Mouse (Mus musculus) frontal cortex, adult (tissue): ENCODE results near the gene Rxfp3.

ENCODE experiments used
- ATAC-seq: cut with Nextera tagmentation; 2 replicates; pipeline ENCODE4 v1.9.2; 2017; ENCODE audit warnings: mild to moderate bottlenecking, moderate library complexity, mixed read lengths; ENCODE audit not compliant: low TSS enrichment

Rxfp3 gene

DNA sequence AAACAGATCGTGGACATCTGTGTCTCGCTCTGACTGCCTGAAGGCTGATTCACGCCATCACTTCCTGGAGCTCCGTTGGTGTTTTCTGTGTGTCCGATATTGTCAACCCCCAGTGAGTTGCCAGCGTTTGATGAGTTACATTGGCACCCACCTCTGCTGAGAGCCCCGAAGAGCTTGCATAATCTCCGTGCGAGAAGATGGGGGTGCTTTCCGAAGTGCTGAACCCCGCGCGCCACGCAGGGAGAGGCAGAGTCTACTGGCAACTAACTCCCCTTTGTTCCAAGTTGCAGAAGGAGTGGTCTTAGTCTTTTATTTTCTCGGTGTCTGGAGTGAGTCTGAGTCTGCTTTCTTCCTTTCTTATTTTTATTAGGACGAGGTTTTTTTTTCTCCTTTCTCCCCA, at the start of gene Rxfp3:
Rxfp3 (minus strand) TSS at position 281 of the 400 bp plus-strand sequence.
- ATAC-seq, result 0 out of 2 replicates have a peak, but pooled peaks have one; percentile 9

- no peak for ATAC-seq
These were observed 47.2 kb upstream of the Rxfp3 start for GRCm38 (mm10) chr15:11084993-11085365.

- no peak for ATAC-seq
These were observed 46.6 kb upstream of the Rxfp3 start for GRCm38 (mm10) chr15:11084241-11084992.

DNA sequence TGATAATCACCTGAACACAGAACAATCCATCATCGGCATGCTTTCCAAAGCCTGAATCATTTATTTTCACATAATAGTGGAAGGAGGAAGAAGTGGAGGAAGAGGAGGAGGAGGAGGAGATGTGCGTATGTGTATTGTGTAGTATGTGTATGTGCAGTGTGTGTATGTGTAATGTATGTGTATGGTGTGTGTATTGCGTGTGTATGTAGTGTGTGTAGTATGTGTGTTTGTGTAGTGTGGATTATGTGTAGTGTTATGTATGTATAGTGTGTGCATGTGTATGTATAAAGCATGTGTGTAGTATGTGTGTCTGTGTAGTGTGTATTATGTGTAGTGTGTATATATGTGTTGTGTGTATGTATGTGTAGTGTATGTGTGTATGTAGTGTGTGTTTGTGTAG, 45.9 kb upstream of the Rxfp3 start:
- no peak for ATAC-seq

- ATAC-seq, result no peak
These were observed 45.3 kb upstream of the Rxfp3 start for GRCm38 (mm10) chr15:11082961-11083569.

DNA sequence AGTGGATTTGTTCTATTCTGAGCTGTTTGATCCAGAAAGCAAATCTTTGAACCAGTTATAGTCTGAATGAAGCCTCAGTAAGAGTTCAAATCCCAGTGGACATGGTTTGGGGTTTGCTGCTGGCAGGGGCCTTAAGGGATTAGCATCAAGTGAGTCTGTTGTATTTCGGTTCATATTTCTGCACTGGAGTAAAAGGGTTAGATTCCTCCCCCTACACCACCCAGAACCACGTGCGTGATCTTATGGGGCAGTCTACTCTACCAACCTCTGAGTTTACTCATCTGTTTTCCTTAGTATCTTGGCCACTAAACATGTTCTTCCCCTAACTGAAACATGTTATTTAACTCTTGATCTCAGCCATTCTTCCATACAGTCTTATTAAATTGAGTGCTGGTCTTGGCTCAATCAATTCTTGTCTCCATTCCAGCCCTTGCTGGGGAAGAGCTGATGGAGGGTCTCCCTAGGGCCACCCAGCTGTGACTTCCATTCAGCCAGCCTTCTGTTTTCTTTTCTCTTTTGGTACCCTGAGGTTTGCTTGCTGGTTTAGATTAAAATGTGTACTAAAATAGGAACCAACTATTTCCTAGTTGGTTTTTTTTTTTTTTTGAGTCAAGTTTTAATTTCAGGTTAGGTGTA, 38.1 kb upstream of the Rxfp3 start:
- ATAC-seq, result no peak

- ATAC-seq, result no peak
These were observed 30.1 kb upstream of the Rxfp3 start for GRCm38 (mm10) chr15:11067891-11068290.

GRCm38 (mm10) chr15:11066299-11066698, 28.5 kb upstream of the Rxfp3 start:
- ATAC-seq, result no peak

- no peak for ATAC-seq
These were observed 27.9 kb upstream of the Rxfp3 start for GRCm38 (mm10) chr15:11065528-11066171.

GRCm38 (mm10) chr15:11064558-11065411, 27.0 kb upstream of the Rxfp3 start, which contains the start of gene Adamts12:
TSS of gene Adamts12 (plus strand) at chr15:11064790.
- 0 out of 2 replicates have a peak, but pooled peaks have one; percentile 6 for ATAC-seq

- no peak for ATAC-seq
These were observed 26.4 kb upstream of the Rxfp3 start for GRCm38 (mm10) chr15:11064160-11064557.

- no peak for ATAC-seq
These were observed 25.1 kb upstream of the Rxfp3 start for GRCm38 (mm10) chr15:11062903-11063302.

GRCm38 (mm10) chr15:11054440-11055080, 16.8 kb upstream of the Rxfp3 start:
- ATAC-seq, result no peak

GRCm38 (mm10) chr15:11053678-11054439, 16.1 kb upstream of the Rxfp3 start:
- ATAC-seq, result no peak; the same call in 1 of the 2 replicates

DNA sequence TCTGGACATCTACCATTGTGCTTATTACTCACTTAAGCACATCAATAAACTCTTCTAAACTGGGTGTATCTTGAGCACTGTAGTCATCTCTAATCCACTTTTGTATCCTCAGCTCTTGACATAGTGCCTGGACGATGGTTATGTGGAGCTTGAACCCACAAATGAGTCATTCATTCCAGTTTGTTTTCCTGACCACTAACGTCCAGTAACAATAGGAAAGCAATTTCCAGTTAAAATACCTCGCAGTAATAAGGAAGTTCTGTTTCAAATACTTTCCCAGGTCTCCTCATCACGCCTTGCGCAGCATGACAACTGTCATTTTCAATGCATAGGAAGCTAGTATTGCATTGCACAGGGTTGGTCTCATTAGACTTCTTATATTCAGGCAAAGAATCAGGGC, 5.0 kb upstream of the Rxfp3 start:
- no peak for ATAC-seq

DNA sequence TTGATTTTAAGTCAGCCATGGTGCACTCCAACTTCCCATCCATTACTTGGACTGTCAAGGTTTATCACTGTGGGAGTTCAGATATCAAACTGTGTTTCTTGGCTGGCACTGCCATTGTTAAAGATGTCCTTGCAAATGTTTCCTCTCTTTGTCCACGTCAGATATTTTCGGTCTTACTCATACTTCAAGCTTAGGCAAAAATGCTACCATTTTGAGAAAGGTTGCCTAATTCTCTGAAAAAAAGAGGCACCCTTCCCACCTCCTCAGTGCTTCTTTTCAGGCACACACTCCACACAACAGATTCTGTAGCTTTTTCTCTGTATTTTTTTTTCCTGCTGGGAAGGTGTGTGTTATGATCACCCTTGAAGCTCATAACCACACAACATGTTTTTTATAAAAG, 3.4 kb upstream of the Rxfp3 start:
- ATAC-seq, result no peak

GRCm38 (mm10) chr15:11040067-11040466, 2.3 kb upstream of the Rxfp3 start:
- ATAC-seq, result no peak

- ATAC-seq, result peak; percentile 24; the same call in 1 of the 2 replicates
These were observed 685 bp upstream of the Rxfp3 start for GRCm38 (mm10) chr15:11038476-11038875.

GRCm38 (mm10) chr15:11037376-11037695, 455 bp downstream of the Rxfp3 start:
- ATAC-seq, result 0 out of 2 replicates have a peak, but pooled peaks have one; percentile 18
